Mouse (Mus musculus): Measurements from ENCODE around the gene Meis1.
A peak's percentile ranks its signal among the peaks of the same experiment; 100 is the strongest.

The Meis1 gene

GRCm38 (mm10) chr11:19018489-19019203 is at the start of gene Meis1:
Gene Meis1 (minus strand): TSS chr11:19018985.
- peak; percentile 66 for DNase-seq

- no peak for DNase-seq
These were observed 48.5 kb upstream of the Meis1 start for GRCm38 (mm10) chr11:19067334-19067733.

- no peak for DNase-seq
These were observed 30.5 kb upstream of the Meis1 start for GRCm38 (mm10) chr11:19049276-19049675.

GRCm38 (mm10) chr11:19036595-19037166 is 17.9 kb upstream of the Meis1 start:
- no peak for DNase-seq

GRCm38 (mm10) chr11:19026581-19027561 is 8.1 kb upstream of the Meis1 start:
- peak; percentile 30 for DNase-seq

GRCm38 (mm10) chr11:19025976-19026520 is 7.3 kb upstream of the Meis1 start:
- no peak for DNase-seq

- no peak for DNase-seq
These were observed 5.9 kb upstream of the Meis1 start for GRCm38 (mm10) chr11:19024496-19025265.

- no peak for DNase-seq
These were observed 4.6 kb upstream of the Meis1 start for GRCm38 (mm10) chr11:19023356-19023755.

GRCm38 (mm10) chr11:19022576-19022975 is 3.8 kb upstream of the Meis1 start:
- DNase-seq = no peak

GRCm38 (mm10) chr11:19020951-19021710 is 2.3 kb upstream of the Meis1 start:
- peak; percentile 18 for DNase-seq

- peak; percentile 67 for DNase-seq
These were observed 1.6 kb upstream of the Meis1 start for GRCm38 (mm10) chr11:19020371-19020824.

GRCm38 (mm10) chr11:19019204-19020171 is 703 bp upstream of the Meis1 start:
- peak; percentile 55 for DNase-seq

GRCm38 (mm10) chr11:19017719-19018413 is 919 bp downstream of the Meis1 start:
- no peak for DNase-seq

GRCm38 (mm10) chr11:19017262-19017661 is 1.5 kb downstream of the Meis1 start:
- no peak for DNase-seq

GRCm38 (mm10) chr11:19016481-19017220 is 2.1 kb downstream of the Meis1 start:
- DNase-seq = no peak

- no peak for DNase-seq
These were observed 2.9 kb downstream of the Meis1 start for GRCm38 (mm10) chr11:19015731-19016461.

GRCm38 (mm10) chr11:19015381-19015730 is 3.4 kb downstream of the Meis1 start:
- no peak for DNase-seq
